Mouse (Mus musculus) embryo, embryonic 9.5 days (tissue): ENCODE measurements around the gene B9d2.

ENCODE experiments used
- DNase-seq: peaks from one replicate; pipeline ENCODE4 v3.0.0-alpha.2; 2017; ENCODE audit errors: extremely low spot score

Gene B9d2

DNA sequence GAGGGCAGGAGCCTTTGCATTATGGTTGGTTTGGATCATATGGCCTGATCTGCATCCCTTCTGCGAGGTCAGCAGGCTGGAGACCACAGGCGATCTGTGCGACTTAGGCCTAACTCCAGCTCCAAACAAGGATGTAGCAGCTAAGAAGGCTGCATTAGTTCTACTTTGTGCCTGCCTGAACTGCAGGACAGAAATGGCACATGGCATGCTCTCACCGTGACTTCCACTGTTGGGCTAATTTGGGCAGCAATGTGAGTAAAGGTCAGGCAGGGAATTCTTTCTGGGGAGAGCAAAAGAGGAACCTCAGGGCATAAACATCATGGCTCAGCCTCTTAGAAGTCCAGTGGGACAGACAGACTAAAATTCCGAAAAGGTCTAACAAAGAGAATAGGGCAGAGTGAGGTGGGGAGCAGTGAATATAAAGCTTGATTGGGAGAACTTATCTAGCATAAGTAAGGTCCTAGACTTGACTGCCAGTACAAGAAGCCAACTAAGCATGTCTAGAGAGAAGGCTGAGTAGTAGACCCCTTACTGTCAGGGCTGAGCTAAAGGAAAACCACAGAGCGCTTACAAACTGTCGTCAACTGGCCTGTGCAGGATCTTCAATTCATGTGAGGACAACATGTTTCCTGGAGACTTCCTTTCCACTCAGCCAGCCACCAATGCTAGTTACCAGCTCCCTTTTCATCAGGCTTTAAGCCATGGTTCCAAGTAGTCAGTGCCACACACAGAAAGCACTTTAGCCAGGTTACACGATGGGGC lies 50.9 kb downstream of the B9d2 start:
- DNase-seq: no peak

DNA sequence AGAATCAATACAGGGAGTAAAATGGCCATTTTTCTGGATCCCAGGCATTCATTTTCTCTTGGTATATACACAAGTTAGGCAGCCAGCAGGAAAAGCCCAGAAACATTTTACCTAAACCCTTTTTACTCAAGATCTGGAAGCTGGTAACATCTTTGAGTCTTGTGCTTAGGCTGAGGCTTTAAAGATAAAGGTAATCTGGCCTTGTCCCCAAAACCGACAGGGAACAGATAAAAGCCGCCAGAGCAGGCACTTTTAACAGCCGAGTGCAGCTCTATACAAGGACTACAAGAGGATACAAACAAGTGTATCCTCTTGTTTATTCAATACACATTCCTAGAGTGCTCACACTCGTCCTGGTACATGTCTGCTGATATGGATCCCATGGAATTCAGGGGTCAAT lies 54.4 kb downstream of the B9d2 start:
- no peak for DNase-seq
